Mouse (Mus musculus): ENCODE measurements at regions not wholly inside any gene's neighbourhood (a gene's known extent, or its start where the extent isn't known, plus 50 kb on each side); places are given as distances from the start of the nearest gene placed in this dataset.
"Not testable (repeated sequence)": the region's sequence is repeated elsewhere in the genome, so short reads cannot be mapped to it uniquely, and the experiment has no call there.

- peak; percentile 88 to 90 for DNase-seq (ENCODE audit: low spot score in 2 of 2)
Observed at GRCm38 (mm10) chr3:21935571-21936261, 140.7 kb upstream of the Tbl1xr1 start.

- no peak for DNase-seq (ENCODE audit: low spot score in 2 of 2)
Observed at GRCm38 (mm10) chr3:21936262-21936603, 140.2 kb upstream of the Tbl1xr1 start.

- DNase-seq (ENCODE audit: low spot score in 2 of 2) = no peak
Observed at GRCm38 (mm10) chr3:21936616-21937015, 139.8 kb upstream of the Tbl1xr1 start.

GRCm38 (mm10) chr3:21937281-21938035 lies 139.0 kb upstream of the Tbl1xr1 start:
- DNase-seq (ENCODE audit: low spot score in 2 of 2) = peak; percentile 33 to 73

GRCm38 (mm10) chr3:21938071-21938848 lies 138.2 kb upstream of the Tbl1xr1 start:
- peak; percentile 50 to 62 for DNase-seq (ENCODE audit: low spot score in 2 of 2)

- DNase-seq (ENCODE audit: low spot score in 2 of 2) = no peak
Observed at GRCm38 (mm10) chr3:21939738-21940137, 136.7 kb upstream of the Tbl1xr1 start.

GRCm38 (mm10) chr3:21941596-21941995 lies 134.9 kb upstream of the Tbl1xr1 start:
- no peak for DNase-seq (ENCODE audit: low spot score in 2 of 2)

GRCm38 (mm10) chr3:21942912-21943311 lies 133.5 kb upstream of the Tbl1xr1 start:
- no peak for DNase-seq (ENCODE audit: low spot score in 2 of 2)

GRCm38 (mm10) chr3:21945775-21946174 lies 130.7 kb upstream of the Tbl1xr1 start:
- DNase-seq (ENCODE audit: low spot score in 2 of 2) = no peak

- no peak for DNase-seq (ENCODE audit: low spot score in 2 of 2)
Observed at GRCm38 (mm10) chr3:21947320-21948073, 129.0 kb upstream of the Tbl1xr1 start.

- DNase-seq (ENCODE audit: low spot score in 2 of 2) = no peak
Observed at GRCm38 (mm10) chr3:21948074-21948659, 128.3 kb upstream of the Tbl1xr1 start.

GRCm38 (mm10) chr3:21949459-21949858 lies 127.0 kb upstream of the Tbl1xr1 start:
- DNase-seq (ENCODE audit: low spot score in 2 of 2) = peak in 1 of 2 experiments; percentile 26

- DNase-seq (ENCODE audit: low spot score in 2 of 2) = no peak
Observed at GRCm38 (mm10) chr3:21950571-21950970, 125.9 kb upstream of the Tbl1xr1 start.

GRCm38 (mm10) chr3:21951446-21952285 lies 124.8 kb upstream of the Tbl1xr1 start:
- DNase-seq (ENCODE audit: low spot score in 2 of 2) = no peak

- no peak for DNase-seq (ENCODE audit: low spot score in 2 of 2)
Observed at GRCm38 (mm10) chr3:21952695-21953415, 123.6 kb upstream of the Tbl1xr1 start.

- no peak for DNase-seq (ENCODE audit: low spot score in 2 of 2)
Observed at GRCm38 (mm10) chr3:21953416-21953810, 123.0 kb upstream of the Tbl1xr1 start.

- DNase-seq (ENCODE audit: low spot score in 2 of 2) = no peak
Observed at GRCm38 (mm10) chr3:21955681-21956080, 120.8 kb upstream of the Tbl1xr1 start.

- not testable (repeated sequence) for DNase-seq (ENCODE audit: low spot score in 2 of 2)
Observed at GRCm38 (mm10) chr3:21957105-21957504, 119.3 kb upstream of the Tbl1xr1 start.

GRCm38 (mm10) chr3:21958595-21959286 lies 117.7 kb upstream of the Tbl1xr1 start:
- DNase-seq (ENCODE audit: low spot score in 2 of 2) = no peak
